Mouse (Mus musculus) bone marrow macrophage, adult 2 months (primary cell): Measurements from ENCODE around the gene Pkd1l2. TPM values are rescaled to one million over a fixed set of nuclear protein-coding genes. Genes with fewer than 3 reads are reported as not detected.

Experiments used
- H3K27ac ChIP-seq: 2 replicates; pipeline ENCODE4 v1.5.1; 2012; ENCODE audit warnings: low read depth, low read length; ENCODE audit not compliant: insufficient read depth
- H3K4me1 ChIP-seq: 2 replicates; pipeline ENCODE4 v1.6.1; 2012; ENCODE audit warnings: low read length; ENCODE audit not compliant: control insufficient read depth, insufficient read depth
- H3K4me3 ChIP-seq: 2 replicates; pipeline ENCODE4 v1.5.1; 2012; ENCODE audit warnings: mild to moderate bottlenecking, low read length, moderate library complexity; ENCODE audit not compliant: insufficient read depth
- CTCF ChIP-seq: IDR thresholded peaks from 2 replicates; pipeline ENCODE4 v1.5.1; 2012; ENCODE audit warnings: low read depth, mild to moderate bottlenecking, low read length, moderate library complexity
- POLR2A ChIP-seq: IDR thresholded peaks from 2 replicates; pipeline ENCODE4 v1.6.1; 2012; ENCODE audit warnings: mild to moderate bottlenecking, low read depth, low read length, borderline replicate concordance
- polyA plus RNA-seq: library from polyadenylated mRNA; stranded (reverse); fragments of >200 nt; gene quantifications from 2 replicates; pipeline ENCODE4 v1.2.4, GENCODE M21; 2012; ENCODE audit not compliant: missing spikeins, insufficient read depth, insufficient read length

Gene Pkd1l2
- polyA plus RNA-seq, 1 experiment: 0.87 TPM

DNA sequence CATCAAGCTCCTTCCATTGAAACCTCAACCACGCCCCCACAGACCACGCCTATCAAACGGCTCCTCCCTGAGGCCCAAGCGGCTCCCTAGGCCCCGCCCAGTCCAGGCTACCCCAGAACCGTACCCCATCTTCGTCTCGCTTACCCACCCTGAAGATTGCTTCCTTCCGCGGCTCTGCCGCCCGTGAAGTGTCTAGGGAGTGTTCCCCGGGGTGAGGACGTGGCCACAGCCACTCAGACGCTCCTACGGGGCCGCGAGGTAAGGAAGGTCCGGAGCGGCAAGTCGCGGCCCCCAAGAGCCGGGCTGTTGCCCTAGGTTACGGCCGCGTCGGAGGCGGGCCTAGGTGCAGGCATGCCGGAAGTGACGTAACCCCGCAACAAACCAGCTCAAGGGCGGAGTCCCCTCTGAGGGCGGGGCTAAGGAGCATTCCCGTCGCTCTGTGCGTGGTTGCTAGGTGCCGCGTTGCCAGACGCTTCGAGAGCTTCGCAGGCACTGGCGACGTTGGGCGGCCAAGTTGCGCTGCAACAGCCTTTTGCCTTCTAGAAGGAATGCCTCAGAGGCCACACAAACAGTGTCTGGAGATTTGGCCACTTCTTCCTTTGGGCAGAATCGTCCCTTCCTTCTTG lies 103.5 kb downstream of the Pkd1l2 start, which contains the start of gene 1700030J22Rik:
Gene 1700030J22Rik, minus strand, starts transcription at position 329 of the 626 bp plus-strand sequence.
- Histone ChIP-seq H3K27ac (peak within 1 kb of the TSS; percentile 34), H3K4me3 (peak within 1 kb of the TSS; percentile 70), H3K4me1 (peaks cover 28% of the 10 kb centered on the region)
- TF ChIP-seq CTCF (no peak), POLR2A (no peak)

DNA sequence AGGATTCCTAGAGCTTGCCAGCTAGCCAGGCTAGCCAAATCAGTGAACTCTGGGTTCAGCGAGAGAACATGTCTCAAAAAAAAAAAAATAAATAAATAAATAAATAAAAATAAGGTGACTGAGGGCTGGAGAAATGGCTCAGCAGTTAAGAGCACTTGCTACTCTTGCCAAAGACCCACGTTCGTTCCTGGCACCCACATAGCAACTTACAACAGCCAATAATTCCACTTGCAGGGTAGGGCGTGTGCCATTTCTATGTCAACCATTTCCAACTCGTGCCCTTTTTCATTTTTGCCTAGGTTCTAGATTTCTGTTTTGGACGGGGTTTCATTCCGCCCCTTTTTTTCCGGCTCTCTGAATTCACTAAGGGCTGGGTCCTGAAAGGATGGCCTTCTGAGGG lies 104.2 kb downstream of the Pkd1l2 start:
- peaks cover 28% of the 10 kb centered on the region for H3K4me1 ChIP-seq
- H3K4me3 ChIP-seq: peak overlapping the region; percentile 70
- H3K27ac ChIP-seq: no peak overlapping the region
- no peak for TF ChIP-seq POLR2A
- TF ChIP-seq CTCF: no peak

DNA sequence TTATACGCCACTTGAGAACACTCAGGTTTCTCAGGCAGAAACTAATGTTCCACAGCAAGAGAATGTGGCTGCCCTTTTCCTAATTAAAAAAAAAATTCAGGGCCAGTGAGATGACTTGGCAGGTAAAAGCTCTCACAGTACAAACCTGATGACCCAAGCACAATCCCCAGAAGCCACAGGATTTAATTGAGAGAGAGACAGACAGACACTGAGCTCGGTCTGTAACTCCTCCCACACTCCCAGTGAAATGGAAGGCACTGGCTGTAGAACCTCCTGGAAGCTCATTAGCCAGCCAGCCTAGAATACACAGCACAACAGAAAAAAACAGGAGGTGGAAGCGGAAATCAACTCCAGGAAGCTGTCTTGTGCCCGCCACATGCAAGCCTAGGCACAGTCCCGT lies 106.6 kb downstream of the Pkd1l2 start:
- Histone ChIP-seq H3K4me1 (peaks cover 28% of the 10 kb centered on the region), H3K27ac (peak overlapping the region; percentile 77), H3K4me3 (peak overlapping the region; percentile 36)
- no peak for TF ChIP-seq CTCF
- TF ChIP-seq POLR2A: no peak

GRCm38 (mm10) chr8:116975066-116975465 lies 107.2 kb downstream of the Pkd1l2 start:
- Histone ChIP-seq H3K4me1 (peaks cover 28% of the 10 kb centered on the region), H3K27ac (peak overlapping the region; percentile 77), H3K4me3 (peak overlapping the region; percentile 36)
- TF ChIP-seq CTCF (no peak), POLR2A (no peak)

- Histone ChIP-seq H3K4me3 (no peak overlapping the region), H3K27ac (no peak overlapping the region), H3K4me1 (peaks cover 7% of the 10 kb centered on the region)
- no peak for TF ChIP-seq CTCF
- TF ChIP-seq POLR2A: no peak
Measured at GRCm38 (mm10) chr8:116969531-116969930, 112.7 kb downstream of the Pkd1l2 start.

DNA sequence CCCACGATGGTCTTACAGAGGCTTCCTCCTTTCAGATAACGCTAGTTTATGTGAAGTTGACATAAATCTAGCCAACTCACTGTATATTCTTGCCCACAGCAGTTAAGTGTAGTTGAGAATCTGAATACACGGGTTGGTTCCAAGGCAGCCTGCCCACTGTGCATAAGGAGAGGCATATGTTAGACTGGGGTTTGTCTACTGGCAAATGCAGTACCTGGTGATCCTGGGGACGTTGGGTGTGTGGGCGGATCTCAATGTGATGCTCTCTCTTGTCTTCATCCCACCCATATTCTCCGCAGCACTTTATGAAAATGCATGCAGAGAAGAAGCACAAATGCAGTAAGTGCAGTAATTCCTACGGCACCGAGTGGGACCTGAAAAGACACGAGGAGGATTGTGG lies 127.8 kb downstream of the Pkd1l2 start:
- TF ChIP-seq CTCF (no peak), POLR2A (no peak)
- no peak overlapping the region for H3K4me3 ChIP-seq
- H3K4me1 ChIP-seq: peaks cover 17% of the 10 kb centered on the region
- H3K27ac ChIP-seq: no peak overlapping the region

GRCm38 (mm10) chr8:116952428-116952827 lies 129.8 kb downstream of the Pkd1l2 start:
- no peak overlapping the region for H3K4me3 ChIP-seq
- TF ChIP-seq CTCF (no peak), POLR2A (no peak)
- no peak overlapping the region for H3K27ac ChIP-seq
- peaks cover 24% of the 10 kb centered on the region for H3K4me1 ChIP-seq

DNA sequence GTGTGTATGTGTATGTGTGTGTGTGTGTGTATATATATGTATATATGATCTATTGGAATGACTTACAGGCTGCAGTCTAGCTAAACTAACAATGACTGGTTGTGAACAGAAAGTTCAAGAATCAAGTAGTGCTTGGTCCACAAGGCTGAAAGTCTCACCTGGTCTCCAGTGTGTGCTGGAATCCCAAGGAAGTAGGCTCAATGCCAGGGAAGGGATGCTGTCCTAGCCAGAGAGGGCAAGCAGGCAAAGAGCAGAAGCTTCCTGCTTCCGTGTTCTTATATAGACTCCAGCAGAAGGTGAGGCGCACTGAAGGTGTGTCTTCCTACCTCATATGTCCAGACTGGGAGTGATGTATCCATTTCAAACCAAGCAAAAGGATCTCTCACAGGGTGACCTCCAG lies 130.5 kb downstream of the Pkd1l2 start:
- TF ChIP-seq CTCF (no peak), POLR2A (no peak)
- Histone ChIP-seq H3K4me1 (peaks cover 25% of the 10 kb centered on the region), H3K27ac (no peak overlapping the region), H3K4me3 (no peak overlapping the region)

GRCm38 (mm10) chr8:116951369-116951768 lies 130.9 kb downstream of the Pkd1l2 start:
- no peak overlapping the region for H3K4me3 ChIP-seq
- H3K27ac ChIP-seq: peak overlapping the region; percentile 9; the same call in 1 of the 2 replicates
- TF ChIP-seq POLR2A: no peak
- no peak for TF ChIP-seq CTCF
- peaks cover 25% of the 10 kb centered on the region for H3K4me1 ChIP-seq

GRCm38 (mm10) chr8:116947589-116947988 lies 134.7 kb downstream of the Pkd1l2 start:
- H3K27ac ChIP-seq: no peak overlapping the region
- H3K4me1 ChIP-seq: peaks cover 44% of the 10 kb centered on the region
- TF ChIP-seq POLR2A (no peak), CTCF (no peak)
- no peak overlapping the region for H3K4me3 ChIP-seq
